Mouse (Mus musculus): ENCODE measurements around the gene Atxn1. TPM values are rescaled to one million over a fixed set of nuclear protein-coding genes. Genes with fewer than 3 reads are reported as not detected.

The Atxn1 gene
- polyA plus RNA-seq, 1 experiment = 34.9 TPM

- 81% methylated on average over 10 of the region's 10 CpGs for WGBS
These were observed 181.1 kb downstream of the Atxn1 start for GRCm38 (mm10) chr13:45783681-45784080.

DNA sequence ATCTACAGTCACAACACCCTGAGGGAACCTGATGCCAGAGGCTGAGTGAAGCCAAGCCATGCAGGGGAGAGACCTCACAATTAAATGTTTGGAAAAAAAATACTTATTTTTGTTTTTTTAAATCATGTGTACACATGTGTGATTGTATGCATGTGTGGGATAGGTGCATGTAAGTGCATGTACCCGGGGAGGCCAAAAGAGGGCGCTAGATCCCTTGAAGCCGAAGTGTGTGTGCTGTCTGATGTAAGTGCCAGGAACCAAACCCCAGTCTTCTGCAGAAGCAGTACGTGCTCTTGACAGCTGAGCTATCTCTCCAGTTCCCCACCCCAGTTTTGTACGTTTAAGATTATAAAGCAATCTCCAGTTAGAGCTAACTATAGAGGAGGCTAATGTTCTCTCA lies 186.1 kb downstream of the Atxn1 start:
- Histone ChIP-seq H3K4me1 (ENCODE audit: control insufficient read depth, insufficient read depth, insufficient read length, low read length) (no peaks in the 10 kb centered on the region), H3K27me3 (ENCODE audit: control insufficient read depth, insufficient read depth, low read length) (no peaks in the 10 kb centered on the region), H3K4me3 (ENCODE audit: low read depth, low read length) (no peak overlapping the region), H3K36me3 (ENCODE audit: control insufficient read depth, insufficient read depth, low read length) (peaks cover 2% of the 10 kb centered on the region; the same call in 1 of the 2 replicates), H3K27ac (ENCODE audit: insufficient read depth, low read depth, low read length) (no peak overlapping the region)
- peak; percentile 48; the same call in 1 of the 2 replicates for TF ChIP-seq CTCF (IDR thresholded peaks at IDR 0.05; ENCODE audit: extremely low read depth, insufficient read length, insufficient replicate concordance, low read depth, low read length)
- no peak for TF ChIP-seq POLR2A (IDR thresholded peaks at IDR 0.05; ENCODE audit: low read depth, low read length)
- WGBS = 89% methylated on average over 5 of the region's 5 CpGs

More at GRCm38 (mm10) chr13:45783681-45784080, 181.1 kb downstream of the Atxn1 start:
- Histone ChIP-seq H3K27me3 (ENCODE audit: control insufficient read depth, insufficient read depth, low read length) (no peaks in the 10 kb centered on the region), H3K4me3 (ENCODE audit: low read depth, low read length) (no peak overlapping the region), H3K27ac (ENCODE audit: insufficient read depth, low read depth, low read length) (no peak overlapping the region), H3K4me1 (ENCODE audit: control insufficient read depth, insufficient read depth, insufficient read length, low read length) (no peaks in the 10 kb centered on the region), H3K36me3 (ENCODE audit: control insufficient read depth, insufficient read depth, low read length) (peaks cover 2% of the 10 kb centered on the region; the same call in 1 of the 2 replicates)
- TF ChIP-seq POLR2A (IDR thresholded peaks at IDR 0.05; ENCODE audit: low read depth, low read length) (no peak), CTCF (IDR thresholded peaks at IDR 0.05; ENCODE audit: extremely low read depth, insufficient read length, insufficient replicate concordance, low read depth, low read length) (no peak)

DNA sequence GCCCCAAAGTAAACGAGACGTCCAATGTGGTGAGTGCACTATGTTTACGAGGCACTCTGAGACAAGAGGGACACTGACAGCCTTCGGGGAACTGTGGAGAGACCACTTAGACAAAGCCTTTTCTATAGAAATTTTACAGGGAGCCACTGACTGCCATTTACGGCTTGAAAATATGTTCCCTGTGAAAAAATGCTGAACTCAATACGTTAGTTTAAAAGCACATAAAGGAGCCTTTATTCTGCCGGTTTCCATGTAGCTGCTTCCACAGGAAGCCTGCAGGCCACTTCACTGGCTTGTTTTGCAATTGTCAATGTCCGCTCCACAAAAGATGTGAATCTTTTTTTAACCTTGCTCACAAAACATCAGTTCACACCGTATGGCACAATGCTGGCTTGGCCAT lies 186.6 kb downstream of the Atxn1 start:
- WGBS = 69% methylated on average over 9 of the region's 9 CpGs
- Histone ChIP-seq H3K27ac (ENCODE audit: insufficient read depth, low read depth, low read length) (no peak overlapping the region), H3K36me3 (ENCODE audit: control insufficient read depth, insufficient read depth, low read length) (peaks cover 2% of the 10 kb centered on the region; the same call in 1 of the 2 replicates)

DNA sequence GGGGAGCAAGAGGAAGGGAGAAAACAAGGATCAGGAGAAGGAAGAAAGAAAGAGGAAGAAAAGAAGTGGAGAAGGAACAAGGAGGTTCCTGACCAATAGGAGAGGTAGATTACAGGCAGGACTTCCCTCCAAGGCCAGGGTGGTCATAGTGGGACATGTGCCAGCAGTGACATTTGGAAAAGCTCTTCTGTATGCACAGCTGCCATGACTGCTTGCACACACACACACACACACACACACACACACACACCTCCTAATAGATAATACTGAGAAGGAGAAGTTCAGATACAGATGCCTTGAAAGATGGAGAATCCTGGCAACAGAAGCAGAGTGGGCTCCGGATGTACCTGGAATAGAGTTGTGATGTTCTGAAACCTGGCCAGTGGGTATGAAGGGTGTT lies 189.3 kb downstream of the Atxn1 start:
- 93% methylated on average over 1 of the region's 1 CpGs for WGBS

More for the DNA sequence above, 186.6 kb downstream of the Atxn1 start:
- TF ChIP-seq CTCF (IDR thresholded peaks at IDR 0.05; ENCODE audit: extremely low read depth, insufficient read length, insufficient replicate concordance, low read depth, low read length) (no peak), POLR2A (IDR thresholded peaks at IDR 0.05; ENCODE audit: low read depth, low read length) (no peak)
- H3K4me3 ChIP-seq (ENCODE audit: low read depth, low read length) = no peak overlapping the region
- no peaks in the 10 kb centered on the region for H3K4me1 ChIP-seq (ENCODE audit: control insufficient read depth, insufficient read depth, insufficient read length, low read length)
- no peaks in the 10 kb centered on the region for H3K27me3 ChIP-seq (ENCODE audit: control insufficient read depth, insufficient read depth, low read length)

DNA sequence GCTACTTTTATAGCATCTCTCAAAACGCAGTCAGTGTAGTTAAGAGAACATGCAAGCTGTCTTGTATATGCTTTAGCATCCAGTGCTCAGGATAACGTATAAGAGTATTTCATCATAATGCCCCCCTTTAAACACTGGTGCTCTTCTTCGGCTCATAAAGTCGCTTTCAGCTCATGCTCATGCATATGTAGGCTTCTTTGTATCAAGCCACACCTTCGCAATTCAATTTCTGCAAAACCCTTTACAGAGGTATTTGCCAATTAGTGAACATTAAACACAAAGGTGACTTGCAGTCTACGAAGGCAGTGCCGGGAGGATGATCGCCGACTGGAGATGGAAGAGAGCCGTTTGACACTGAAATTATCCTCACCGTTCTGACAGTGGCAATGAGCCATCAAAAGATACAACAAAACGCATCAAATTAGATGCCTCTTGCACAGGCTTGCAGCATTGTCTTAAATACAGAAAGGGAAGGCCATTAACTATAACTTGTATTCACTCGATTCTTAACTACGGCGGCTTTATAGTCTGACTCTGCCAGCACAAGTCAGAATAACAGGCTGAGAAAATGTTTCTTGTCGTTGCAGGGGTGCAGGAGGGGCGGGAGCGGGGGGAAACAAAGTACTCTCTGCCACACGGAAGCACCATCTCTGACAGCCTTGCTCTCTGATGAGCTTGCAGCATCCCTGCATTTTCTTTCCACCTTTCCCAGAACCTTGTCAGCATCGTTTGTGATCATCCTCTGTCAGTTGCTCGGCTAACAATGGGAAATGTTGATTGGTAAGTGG lies 191.2 kb downstream of the Atxn1 start:
- WGBS = 85% methylated on average over 21 of the region's 21 CpGs
- no peak overlapping the region for H3K27ac ChIP-seq (ENCODE audit: insufficient read depth, low read depth, low read length)
- H3K4me1 ChIP-seq (ENCODE audit: control insufficient read depth, insufficient read depth, insufficient read length, low read length) = no peaks in the 10 kb centered on the region
- TF ChIP-seq POLR2A (IDR thresholded peaks at IDR 0.05; ENCODE audit: low read depth, low read length) (no peak), CTCF (IDR thresholded peaks at IDR 0.05; ENCODE audit: extremely low read depth, insufficient read length, insufficient replicate concordance, low read depth, low read length) (no peak)
- H3K27me3 ChIP-seq (ENCODE audit: control insufficient read depth, insufficient read depth, low read length) = no peaks in the 10 kb centered on the region
- peaks cover 5% of the 10 kb centered on the region for H3K36me3 ChIP-seq (ENCODE audit: control insufficient read depth, insufficient read depth, low read length)
- no peak overlapping the region for H3K4me3 ChIP-seq (ENCODE audit: low read depth, low read length)

More for the DNA sequence above, 189.3 kb downstream of the Atxn1 start:
- Histone ChIP-seq H3K36me3 (ENCODE audit: control insufficient read depth, insufficient read depth, low read length) (peaks cover 2% of the 10 kb centered on the region; the same call in 1 of the 2 replicates), H3K4me1 (ENCODE audit: control insufficient read depth, insufficient read depth, insufficient read length, low read length) (no peaks in the 10 kb centered on the region), H3K27ac (ENCODE audit: insufficient read depth, low read depth, low read length) (no peak overlapping the region), H3K27me3 (ENCODE audit: control insufficient read depth, insufficient read depth, low read length) (no peaks in the 10 kb centered on the region), H3K4me3 (ENCODE audit: low read depth, low read length) (no peak overlapping the region)
- TF ChIP-seq POLR2A (IDR thresholded peaks at IDR 0.05; ENCODE audit: low read depth, low read length) (no peak), CTCF (IDR thresholded peaks at IDR 0.05; ENCODE audit: extremely low read depth, insufficient read length, insufficient replicate concordance, low read depth, low read length) (no peak)

DNA sequence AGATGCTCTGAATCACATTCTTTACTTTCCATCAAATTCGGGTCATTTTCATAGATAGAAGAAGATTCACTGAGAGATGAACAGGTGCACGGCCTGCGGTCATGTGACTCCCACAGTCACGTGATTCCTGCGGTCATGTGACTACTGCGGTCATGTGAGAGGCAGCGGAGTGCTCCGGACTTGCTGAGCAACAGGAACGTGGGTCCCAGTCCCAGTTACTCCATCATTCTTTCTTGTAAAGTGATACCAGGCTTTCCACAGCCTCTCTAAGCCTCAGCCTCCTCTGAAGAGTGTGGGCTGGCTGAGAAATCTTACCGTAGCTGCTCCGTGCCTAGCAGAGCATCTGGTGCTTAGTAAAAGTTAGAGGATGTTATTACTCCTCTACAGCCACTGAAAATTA lies 195.1 kb downstream of the Atxn1 start:
- H3K4me3 ChIP-seq (ENCODE audit: low read depth, low read length) = no peak overlapping the region
- no peaks in the 10 kb centered on the region for H3K4me1 ChIP-seq (ENCODE audit: control insufficient read depth, insufficient read depth, insufficient read length, low read length)
- no peaks in the 10 kb centered on the region for H3K27me3 ChIP-seq (ENCODE audit: control insufficient read depth, insufficient read depth, low read length)
- H3K36me3 ChIP-seq (ENCODE audit: control insufficient read depth, insufficient read depth, low read length) = peaks cover 5% of the 10 kb centered on the region
- no peak for TF ChIP-seq CTCF (IDR thresholded peaks at IDR 0.05; ENCODE audit: extremely low read depth, insufficient read length, insufficient replicate concordance, low read depth, low read length)
- TF ChIP-seq POLR2A (IDR thresholded peaks at IDR 0.05; ENCODE audit: low read depth, low read length) = no peak
- WGBS = 94% methylated on average over 11 of the region's 11 CpGs
- no peak overlapping the region for H3K27ac ChIP-seq (ENCODE audit: insufficient read depth, low read depth, low read length)

DNA sequence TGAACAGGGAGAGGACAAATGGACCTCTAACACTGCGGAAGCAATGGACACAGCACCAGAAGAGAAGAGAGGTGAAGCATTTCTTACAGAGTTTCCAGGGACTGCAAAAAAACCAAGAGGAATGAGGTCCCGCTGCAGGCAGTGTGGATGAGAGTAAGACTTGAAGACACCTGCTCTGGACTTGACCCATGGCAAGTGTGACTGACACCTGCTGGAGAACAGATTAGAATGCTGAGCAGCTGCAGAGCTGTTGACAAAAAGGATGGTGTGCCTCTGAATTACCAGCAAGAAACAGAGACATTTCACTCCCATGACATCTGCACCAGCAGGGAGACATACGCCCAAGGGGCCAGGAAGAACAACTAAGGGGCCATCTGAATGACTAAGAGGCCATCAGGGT lies 196.6 kb downstream of the Atxn1 start:
- Histone ChIP-seq H3K4me1 (ENCODE audit: control insufficient read depth, insufficient read depth, insufficient read length, low read length) (no peaks in the 10 kb centered on the region), H3K4me3 (ENCODE audit: low read depth, low read length) (no peak overlapping the region), H3K36me3 (ENCODE audit: control insufficient read depth, insufficient read depth, low read length) (peaks cover 5% of the 10 kb centered on the region), H3K27ac (ENCODE audit: insufficient read depth, low read depth, low read length) (no peak overlapping the region), H3K27me3 (ENCODE audit: control insufficient read depth, insufficient read depth, low read length) (no peaks in the 10 kb centered on the region)
- 93% methylated on average over 3 of the region's 3 CpGs for WGBS
- TF ChIP-seq CTCF (IDR thresholded peaks at IDR 0.05; ENCODE audit: extremely low read depth, insufficient read length, insufficient replicate concordance, low read depth, low read length) (no peak), POLR2A (IDR thresholded peaks at IDR 0.05; ENCODE audit: low read depth, low read length) (no peak)
